In the genomic region with DNA sequence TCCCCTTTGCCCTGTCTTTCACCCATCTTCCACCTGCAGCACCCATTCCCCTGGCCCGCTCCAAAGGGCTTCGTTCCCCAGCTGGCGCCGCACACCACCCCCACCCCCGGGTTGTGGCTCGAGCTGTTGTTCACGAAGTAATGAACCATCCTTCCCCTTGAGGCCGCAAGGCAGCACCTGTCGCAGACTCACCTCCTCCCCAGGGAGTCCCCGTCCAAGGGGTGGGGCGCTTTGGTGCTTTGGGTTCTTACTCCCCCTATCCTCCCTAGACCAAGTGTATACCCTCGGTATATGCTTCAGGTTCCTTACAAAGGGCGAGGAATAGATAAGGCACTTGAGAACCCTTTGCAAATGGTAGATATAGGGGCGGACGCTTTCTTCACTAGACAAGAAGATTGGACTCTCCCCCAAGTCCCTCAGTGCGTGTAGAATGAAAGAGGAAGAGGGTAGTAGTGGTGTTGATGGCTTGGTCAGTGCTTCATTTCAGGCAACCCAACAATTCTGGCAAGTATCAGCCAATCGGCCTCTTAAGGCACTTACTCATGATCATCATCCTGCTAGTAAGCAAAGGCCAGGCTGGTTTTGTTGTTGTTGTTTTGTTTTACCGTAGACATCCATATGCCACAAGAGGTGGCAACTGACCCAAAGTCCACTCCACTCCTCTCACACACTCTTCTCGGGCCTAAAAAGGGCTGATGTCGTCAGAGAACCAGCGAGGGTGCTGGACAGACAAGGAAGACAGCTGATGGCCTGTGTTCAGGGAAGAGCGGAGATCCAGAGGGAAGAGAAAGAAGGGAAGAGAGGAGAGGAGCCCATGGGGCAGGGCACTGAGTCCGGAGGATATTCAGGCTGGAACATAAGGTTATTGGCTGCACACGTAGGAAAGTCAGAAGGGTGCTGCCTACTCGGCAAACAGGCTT, we compare ENCODE assay signal across 8 mouse cellular contexts. TPM values are rescaled to one million over a fixed set of nuclear protein-coding genes. Genes with fewer than 3 reads are reported as not detected.
DNase-seq lines count a peak whose midpoint lies in the region; ATAC-seq and TF ChIP-seq lines count a peak whose summit lies in the region.

No protein-coding gene starts in this region.

- no peaks in the 10 kb centered on the region; the same call in 1 of the 2 replicates for H3K36me3 ChIP-seq in liver, embryonic 14.5 days (replicated peaks; ENCODE audit: control insufficient read depth, insufficient read depth, low read depth)
- H3K36me3 ChIP-seq in neural tube, embryonic 12.5 days, result peaks cover 2% of the 10 kb centered on the region; the same call in 1 of the 2 replicates

- peak; percentile 58 for ATAC-seq in liver, embryonic 14.5 days (ENCODE audit: insufficient read depth)
- ATAC-seq in neural tube, embryonic 12.5 days (ENCODE audit: low FRiP score, low read depth), result peak; percentile 14; the same call in 1 of the 2 replicates

- peak overlapping the region; percentile 59 to 85 for H3K4me3 ChIP-seq in liver, embryonic 14.5 days (ENCODE audit: insufficient read depth in 1 of 2, low read depth in 2 of 2, low read length in 2 of 2)
- peak overlapping the region; percentile 52 for H3K4me3 ChIP-seq in neural tube, embryonic 12.5 days

- peak; percentile 55 for TF ChIP-seq EP300 in liver, embryonic 14.5 days (IDR thresholded peaks at IDR 0.05; ENCODE audit: low read depth)

- no peaks in the 10 kb centered on the region for H3K9me3 ChIP-seq in liver, embryonic 14.5 days (ENCODE audit: control insufficient read depth, low read length)
- H3K9me3 ChIP-seq in neural tube, embryonic 12.5 days, result no peaks in the 10 kb centered on the region

- peak overlapping the region; percentile 92 for H3K27ac ChIP-seq in liver, embryonic 14.5 days
- H3K27ac ChIP-seq in neural tube, embryonic 12.5 days, result no peak overlapping the region

- H3K9ac ChIP-seq in liver, embryonic 14.5 days (replicated peaks), result peak overlapping the region; percentile 82
- peak overlapping the region; percentile 56 for H3K9ac ChIP-seq in neural tube, embryonic 12.5 days

- H3K4me1 ChIP-seq in liver, embryonic 14.5 days (replicated peaks; ENCODE audit: control insufficient read depth in 2 of 2, insufficient read depth in 2 of 2, low read length in 1 of 2), result peaks cover 37 to 45% of the 10 kb centered on the region in 2 experiments
- H3K4me1 ChIP-seq in neural tube, embryonic 12.5 days, result peaks cover 36% of the 10 kb centered on the region

- no peak for TF ChIP-seq CTCF in liver, embryonic 14.5 days (IDR thresholded peaks at IDR 0.05; ENCODE audit: low read depth)

- no peaks in the 10 kb centered on the region for H3K27me3 ChIP-seq in liver, embryonic 14.5 days (ENCODE audit: control insufficient read depth, insufficient read depth, low read length)
- peaks cover 37% of the 10 kb centered on the region for H3K27me3 ChIP-seq in neural tube, embryonic 12.5 days (replicated peaks)

- peak overlapping the region; percentile 96 for H3K4me2 ChIP-seq in liver, embryonic 14.5 days (ENCODE audit: low read depth)
- H3K4me2 ChIP-seq in neural tube, embryonic 12.5 days (replicated peaks), result peak overlapping the region; percentile 95

- 16% methylated on average over 25 of the region's 25 CpGs for WGBS in liver, embryonic 14.5 days (ENCODE audit: insufficient replicate concordance)
- 39% methylated on average over 25 of the region's 25 CpGs for WGBS in neural tube, embryonic 12.5 days

- intact Hi-C loops in heart, postnatal 36 days (cut with DNase I), result loop anchor here (5.0 kb wide), 1 partner anchor 192 kb away; a partner anchor contains a TSS

- peak; percentile 40 for DNase-seq in kidney, adult 9 months
- no peak for DNase-seq in kidney, postnatal 25 days
- peak; percentile 77 for DNase-seq in c-Kit-positive CD71-positive TER-119-positive erythroid progenitor cells, embryonic 14.5 days (ENCODE audit: low spot score)
- peak; percentile 17 to 45 for DNase-seq in heart, postnatal 36 days
- peak; percentile 59 to 66 (median 66) for DNase-seq in liver, embryonic 14.5 days (ENCODE audit: low read depth in 3 of 3, low spot score in 3 of 3)
- no peak for DNase-seq in ovary, adult 18-20 months (ENCODE audit: low spot score)
- no peak for DNase-seq in ovary, postnatal 36 days (ENCODE audit: low spot score)

RNA-seq across cellular contexts. Expression of a gene that starts 4.4 kb away (rescaled TPM):
- total RNA-seq in heart, postnatal 36 days (2021), result 100 to 1,000 TPM; 110 to 122 TPM
- polyA plus RNA-seq in liver, embryonic 14.5 days (2012; rRNA removed), result 12.8 and 14.4 TPM in 2 replicates
- polyA plus RNA-seq in liver, embryonic 14.5 days (2014; fragmentation: Nextera tagmentation; extraction: Ambion mirVana), result 12.6 and 16.3 TPM in 2 replicates
- polyA plus RNA-seq in neural tube, embryonic 12.5 days (2016; fragmentation: Nextera tagmentation; extraction: Ambion mirVana), result 14.0 and 16.8 TPM in 2 replicates

RNA-seq across cellular contexts. Expression of a gene that starts 23.9 kb away (rescaled TPM):
- total RNA-seq in heart, postnatal 36 days (2021), result 10 to 100 TPM; 32.7 to 33.5 TPM
- polyA plus RNA-seq in liver, embryonic 14.5 days (2012; rRNA removed), result 10.8 and 13.0 TPM in 2 replicates
- 16.3 and 17.0 TPM in 2 replicates for polyA plus RNA-seq in liver, embryonic 14.5 days (2014; fragmentation: Nextera tagmentation; extraction: Ambion mirVana)
- 31.4 and 31.5 TPM in 2 replicates for polyA plus RNA-seq in neural tube, embryonic 12.5 days (2016; fragmentation: Nextera tagmentation; extraction: Ambion mirVana)

RNA-seq across cellular contexts. Expression of a gene that starts 24.3 kb away (rescaled TPM):
- 10 to 100 TPM; 78.4 to 84.2 TPM for total RNA-seq in heart, postnatal 36 days (2021)
- 15.0 and 20.1 TPM in 2 replicates for polyA plus RNA-seq in liver, embryonic 14.5 days (2012; rRNA removed)
- polyA plus RNA-seq in liver, embryonic 14.5 days (2014; fragmentation: Nextera tagmentation; extraction: Ambion mirVana), result 24.5 and 27.7 TPM in 2 replicates
- polyA plus RNA-seq in neural tube, embryonic 12.5 days (2016; fragmentation: Nextera tagmentation; extraction: Ambion mirVana), result 127 and 137 TPM in 2 replicates

Comparison
In these comparisons a context has a peak if more than half of its experiments do, and no peak if none do; other contexts are left out.
1. DNase-seq: peak in kidney, adult 9 months (single experiment), c-Kit-positive CD71-positive TER-119-positive erythroid progenitor cells, embryonic 14.5 days (single experiment), heart, postnatal 36 days (2 of 2) and liver, embryonic 14.5 days (3 of 3); none in kidney, postnatal 25 days (0 of 2), ovary, adult 18-20 months (single experiment) and ovary, postnatal 36 days (single experiment).